ENCODE assay signal across 8 mouse cellular contexts in genomic region chr5:35574653-35575599, GRCm38 (mm10). TPM values are rescaled to one million over a fixed set of nuclear protein-coding genes. Genes with fewer than 3 reads are reported as not detected.
DNase-seq lines count a peak whose midpoint lies in the region; ATAC-seq lines count a peak whose summit lies in the region.

Trmt44 (minus strand) TSS chr5:35575070.

- WGBS in hindbrain, embryonic 14.5 days = 4% methylated on average over 56 of the region's 56 CpGs

- peak; percentile 96 for ATAC-seq in hindbrain, embryonic 14.5 days (ENCODE audit: low FRiP score)

- peak within 1 kb of the TSS; percentile 81 for H3K4me2 ChIP-seq in hindbrain, embryonic 14.5 days (replicated peaks)

- no peaks in the 10 kb centered on the region for H3K27me3 ChIP-seq in hindbrain, embryonic 14.5 days (ENCODE audit: control insufficient read depth, insufficient read depth, low read length)

- H3K36me3 ChIP-seq in hindbrain, embryonic 14.5 days (replicated peaks; ENCODE audit: control insufficient read depth, insufficient read depth) = peaks cover 34% of the 10 kb centered on the region

- peak; percentile 95 for DNase-seq in NIH3T3 (ENCODE audit: low read depth)
- peak; percentile 95 to 97 for DNase-seq in cerebellum, postnatal 10 days
- peak; percentile 80 to 84 for DNase-seq in frontal cortex, postnatal 14 days (ENCODE audit: low spot score in 2 of 2)
- peak; percentile 92 for DNase-seq in hindbrain, embryonic 14.5 days (ENCODE audit: low spot score)
- DNase-seq in layer of hippocampus, postnatal 36 days = peak; percentile 93
- peak; percentile 95 for DNase-seq in lung, postnatal 36 days
- DNase-seq in retina, postnatal 1 day = peak; percentile 96
- peak; percentile 88 to 91 for DNase-seq in urinary bladder, adult 18-20 months (ENCODE audit: low spot score in 2 of 2)

- H3K27ac ChIP-seq in hindbrain, embryonic 14.5 days = peak within 1 kb of the TSS; percentile 88

- H3K9me3 ChIP-seq in hindbrain, embryonic 14.5 days (ENCODE audit: control insufficient read depth, low read length) = no peaks in the 10 kb centered on the region

- H3K4me3 ChIP-seq in hindbrain, embryonic 14.5 days (replicated peaks; ENCODE audit: low read length) = peak within 1 kb of the TSS; percentile 93

- peaks cover 13% of the 10 kb centered on the region for H3K4me1 ChIP-seq in hindbrain, embryonic 14.5 days (replicated peaks; ENCODE audit: control insufficient read depth, insufficient read depth, low read length)

- peak within 1 kb of the TSS; percentile 74 for H3K9ac ChIP-seq in hindbrain, embryonic 14.5 days

RNA-seq across cellular contexts. Expression of gene Trmt44, which starts in this region (rescaled TPM):
- 6.0 and 6.5 TPM in 2 replicates for polyA plus RNA-seq in hindbrain, embryonic 14.5 days (2014; fragmentation: Nextera tagmentation; extraction: Ambion mirVana)
- total RNA-seq in layer of hippocampus, postnatal 36 days (2021) = 1 to 10 TPM; 7.6 to 9.1 TPM

Comparison
In these comparisons a context has a peak if more than half of its experiments do, and no peak if none do; other contexts are left out.
1. Peak in every context shown above with its lines: DNase-seq, ATAC-seq, H3K4me3 ChIP-seq and H3K27ac ChIP-seq.